Mouse (Mus musculus) neutrophil, adult 83 days (primary cell): ENCODE data around the gene Morc2b. TPM values are rescaled to one million over a fixed set of nuclear protein-coding genes. Genes with fewer than 3 reads are reported as not detected.

Source experiments
- total RNA-seq, 2 experiments: library from RNA; stranded (reverse); gene quantifications; one replicate each; pipeline ENCODE4 v1.2.4; 2023

Gene Morc2b
- total RNA-seq: not detected

GRCm38 (mm10) chr17:33139261-33139820 lies at the start of gene Morc2b:
TSS of gene Morc2b (minus strand) at chr17:33139683.

GRCm38 (mm10) chr17:33168147-33168546 lies 28.7 kb upstream of the Morc2b start, which contains the start of gene Olfr55:
TSS of gene Olfr55 (plus strand) at chr17:33168447.

GRCm38 (mm10) chr17:33089220-33089949 lies 50.1 kb downstream of the Morc2b start, which contains the start of gene Zfp563:
TSS of gene Zfp563 (plus strand) at chr17:33089310.

GRCm38 (mm10) chr17:33067958-33068357 lies 71.5 kb downstream of the Morc2b start, which contains the start of gene 4921501E09Rik:
TSS of gene 4921501E09Rik (minus strand) at chr17:33068058.

Other genes with a start within 250 kb of the Morc2b start
- 1 to 10 TPM in 1 of 2 experiments, under 1 TPM in 1; 0.75 to 1.7 TPM for gene Zfp870, start 248.0 kb downstream of the Morc2b start, total RNA-seq
- not detected for gene Cyp4f14, start 222.3 kb downstream of the Morc2b start, total RNA-seq
- 10 to 100 TPM; 69.3 to 86.6 TPM for gene Cyp4f13, start 192.3 kb downstream of the Morc2b start, total RNA-seq
- gene Zfp472, start 173.9 kb downstream of the Morc2b start, total RNA-seq: 1 to 10 TPM; 5.0 to 7.1 TPM
- 1 to 10 TPM; 4.0 to 4.1 TPM for gene Zfp952, start 146.6 kb downstream of the Morc2b start, total RNA-seq
- 1 to 10 TPM; 1.0 to 2.4 TPM for gene Zfp763, start 106.3 kb downstream of the Morc2b start, total RNA-seq
- not detected for gene 4921501E09Rik, start 71.6 kb downstream of the Morc2b start, total RNA-seq
- 1 to 10 TPM; 1.8 to 2.7 TPM for gene Zfp563, start 50.4 kb downstream of the Morc2b start, total RNA-seq
- not detected for gene Olfr55, start 28.8 kb upstream of the Morc2b start, total RNA-seq
- gene Olfr239, start 51.6 kb upstream of the Morc2b start, total RNA-seq: not detected
- gene Olfr1564, start 82.0 kb upstream of the Morc2b start, total RNA-seq: not detected
- 1 to 10 TPM; 2.4 to 2.9 TPM for gene Zfp955a, start 115.5 kb upstream of the Morc2b start, total RNA-seq
- under 1 TPM in 1 of 2 experiments, not detected in 1; 0.11 TPM for gene Olfr63, start 125.0 kb upstream of the Morc2b start, total RNA-seq
- 1 to 10 TPM; 2.5 to 2.6 TPM for gene Zfp955b, start 149.9 kb upstream of the Morc2b start, total RNA-seq
- gene Zfp81, start 219.2 kb upstream of the Morc2b start, total RNA-seq: 1 to 10 TPM; 4.1 to 6.0 TPM